ENCODE assay signal across 17 mouse cellular contexts in the genomic region with DNA sequence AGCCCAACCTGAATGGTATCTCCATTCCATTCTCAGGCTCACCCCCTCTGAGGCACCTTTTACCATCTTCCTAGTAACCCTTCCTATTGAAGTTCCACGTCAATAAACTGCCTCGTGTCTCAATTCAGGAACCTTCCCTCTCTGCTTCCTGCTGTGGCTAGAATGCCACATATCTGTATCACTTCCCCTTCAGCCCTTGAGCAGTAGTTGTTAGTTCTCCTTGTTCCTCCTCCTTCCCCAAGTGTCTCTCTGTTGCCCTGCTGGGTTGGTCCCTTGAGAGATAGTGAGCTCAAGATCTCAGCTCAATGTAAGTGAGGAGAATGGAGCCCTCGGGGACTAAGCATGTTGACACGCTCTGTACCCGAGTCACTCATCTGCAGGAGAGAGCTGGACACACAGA. TPM values are rescaled to one million over a fixed set of nuclear protein-coding genes. Genes with fewer than 3 reads are reported as not detected.
A peak's percentile ranks its signal among the peaks of the same experiment; 100 is the strongest.
DNase-seq lines count a peak whose midpoint lies in the region; ATAC-seq and TF ChIP-seq lines count a peak whose summit lies in the region.
"Had no signal": no experiment of that assay in that cellular context is flagged by ENCODE, and none has a peak within 500 bp of the region (broad histone marks: within the 10 kb centered on the region; RNA-seq: fewer than 3 reads in every experiment).

No protein-coding gene starts in this region.

- H3K4me2 ChIP-seq in liver, postnatal 0 days (ENCODE audit: low read depth, low read length) = no peak overlapping the region; the same call in 1 of the 2 replicates
- H3K4me2 ChIP-seq: liver, embryonic 15.5 days had no signal

- no peak overlapping the region for H3K9ac ChIP-seq in liver, postnatal 0 days (replicated peaks)
- H3K9ac ChIP-seq: forebrain, postnatal 0 days; liver, embryonic 15.5 days had no signal

- peak; percentile 29 for ATAC-seq in liver, postnatal 0 days
- ATAC-seq: activated CD4-positive, CD25-positive, alpha-beta regulatory T cell, adult 4 months; forebrain, postnatal 0 days; hindbrain, embryonic 16.5 days had no signal

- H3K9me3 ChIP-seq in liver, postnatal 0 days (ENCODE audit: low read length) = no peaks in the 10 kb centered on the region
- H3K9me3 ChIP-seq: liver, embryonic 15.5 days had no signal

- peak overlapping the region; percentile 49 for H3K27ac ChIP-seq in bone marrow, adult 2 months (ENCODE audit: control insufficient read depth, insufficient read depth, low read depth, low read length, poor library complexity)
- peak overlapping the region; percentile 57 for H3K27ac ChIP-seq in liver, postnatal 0 days (ENCODE audit: low read depth)
- H3K27ac ChIP-seq: liver, embryonic 15.5 days had no signal

- DNase-seq in layer of hippocampus, adult 9-11 months = peak; percentile 36
- no peak for DNase-seq in layer of hippocampus, postnatal 10 days (ENCODE audit: low spot score in 2 of 2)
- peak; percentile 37 for DNase-seq in liver, postnatal 0 days
- peak; percentile 25 to 64 for DNase-seq in spleen, postnatal 4 days (ENCODE audit: low spot score in 2 of 2)
- no peak for DNase-seq in layer of hippocampus, postnatal 36 days
- DNase-seq in left cerebral cortex, adult 18-20 months (ENCODE audit: low spot score in 2 of 2) = no peak
- DNase-seq: cerebellum, adult 2 months; embryo, embryonic 11 days; forebrain, postnatal 0 days; gastrocnemius, postnatal 36 days; kidney, adult 2 months; right cerebral cortex, postnatal 4 days; thymus, postnatal 4 days had no signal

- no peak overlapping the region for H3K4me3 ChIP-seq in bone marrow, adult 2 months (replicated peaks; ENCODE audit: control insufficient read depth, low read depth, low read length)
- H3K4me3 ChIP-seq in liver, postnatal 0 days (ENCODE audit: low read depth, low read length) = no peak overlapping the region
- H3K4me3 ChIP-seq: liver, embryonic 15.5 days had no signal

- 5% methylated on average over 5 of the region's 5 CpGs for WGBS in bone marrow, adult 2 months
- 22% methylated on average over 5 of the region's 5 CpGs for WGBS in liver, postnatal 0 days (ENCODE audit: insufficient replicate concordance)

- TF ChIP-seq CTCF in bone marrow, adult 2 months (IDR thresholded peaks at IDR 0.05; ENCODE audit: control insufficient read depth, insufficient read depth, low read length) = no peak
- no peak for TF ChIP-seq CTCF in liver, postnatal 0 days (IDR thresholded peaks at IDR 0.05; ENCODE audit: low read depth)

- H3K27me3 ChIP-seq in liver, postnatal 0 days (ENCODE audit: insufficient read depth, low read length) = no peaks in the 10 kb centered on the region

- no peak for TF ChIP-seq POLR2A in bone marrow, adult 2 months (IDR thresholded peaks at IDR 0.05; ENCODE audit: borderline replicate concordance, control insufficient read depth, low read depth, low read length)

- H3K4me1 ChIP-seq in bone marrow, adult 2 months (ENCODE audit: control insufficient read depth, insufficient read depth, low read length) = peaks cover 5% of the 10 kb centered on the region
- peaks cover 9% of the 10 kb centered on the region; the same call in 1 of the 2 replicates for H3K4me1 ChIP-seq in liver, postnatal 0 days (ENCODE audit: insufficient read depth)

- H3K36me3 ChIP-seq in liver, postnatal 0 days (replicated peaks; ENCODE audit: insufficient read depth, low read length) = no peaks in the 10 kb centered on the region
- H3K36me3 ChIP-seq: liver, embryonic 15.5 days had no signal

- no peak for TF ChIP-seq EP300 in liver, postnatal 0 days (IDR thresholded peaks at IDR 0.05; ENCODE audit: low read depth)

RNA-seq across cellular contexts. Expression of a gene that starts 3.6 kb away (rescaled TPM):
- 1 to 10 TPM; 6.9 to 8.4 TPM for total RNA-seq in layer of hippocampus, postnatal 10 days (2021)
- 1.5 and 3.5 TPM in 2 replicates for polyA plus RNA-seq in bone marrow, adult 2 months (2011; ENCODE audit: insufficient read depth, insufficient read length, low replicate concordance, missing spikeins)
- 0.38 and 0.63 TPM in 2 replicates for polyA plus RNA-seq in liver, postnatal 0 days (2015; fragmentation: Nextera tagmentation; extraction: Ambion mirVana)
- total RNA-seq in layer of hippocampus, postnatal 36 days (2021) = 1 to 10 TPM; 8.5 to 9.6 TPM
- 1 to 10 TPM; 8.5 to 9.7 TPM for total RNA-seq in left cerebral cortex, adult 18-20 months (2021)

RNA-seq across cellular contexts. Expression of a gene that starts 19.9 kb away (rescaled TPM):
- total RNA-seq in layer of hippocampus, postnatal 10 days (2021) = 1 to 10 TPM; 1.9 to 3.2 TPM
- 44.5 and 66.4 TPM in 2 replicates for polyA plus RNA-seq in bone marrow, adult 2 months (2011; ENCODE audit: insufficient read depth, insufficient read length, low replicate concordance, missing spikeins)
- polyA plus RNA-seq in liver, postnatal 0 days (2015; fragmentation: Nextera tagmentation; extraction: Ambion mirVana) = 17.2 and 20.6 TPM in 2 replicates
- 1 to 10 TPM in 1 of 2 experiments, under 1 TPM in 1; 0.58 to 1.3 TPM for total RNA-seq in layer of hippocampus, postnatal 36 days (2021)
- total RNA-seq in left cerebral cortex, adult 18-20 months (2021) = 1 to 10 TPM in 1 of 2 experiments, under 1 TPM in 1; 0.98 to 3.2 TPM

Comparison
In these comparisons a context has a peak if more than half of its experiments do, and no peak if none do; other contexts are left out.
1. DNase-seq: peak in layer of hippocampus, adult 9-11 months (single experiment), liver, postnatal 0 days (single experiment) and spleen, postnatal 4 days (2 of 2); none in layer of hippocampus, postnatal 10 days (0 of 2), layer of hippocampus, postnatal 36 days (0 of 2) and left cerebral cortex, adult 18-20 months (0 of 2).